Mouse (Mus musculus) layer of hippocampus, postnatal 10 days (tissue): ENCODE measurements around the gene Rab11fip2. TPM values are rescaled to one million over a fixed set of nuclear protein-coding genes. Genes with fewer than 3 reads are reported as not detected.

Experiments
- DNase-seq, 2 experiments: peaks; one replicate each; pipeline ENCODE4 v3.0.0; 2021; ENCODE audit warnings: low spot score in 2 of 2
- total RNA-seq, 2 experiments: library from RNA; stranded (reverse); gene quantifications; 2 replicates each; pipeline ENCODE4 v1.2.3; 2021

Rab11fip2 gene
- total RNA-seq, 2 experiments from 2014 or later: 66.0 to 69.8 TPM

- no peak for DNase-seq
Observed at GRCm38 (mm10) chr19:59860799-59861198, 82.7 kb downstream of the Rab11fip2 start.

- no peak for DNase-seq
Observed at GRCm38 (mm10) chr19:59853061-59853460, 90.4 kb downstream of the Rab11fip2 start.
